Comparison of ENCODE assay signal across 7 mouse cellular contexts in the genomic region with DNA sequence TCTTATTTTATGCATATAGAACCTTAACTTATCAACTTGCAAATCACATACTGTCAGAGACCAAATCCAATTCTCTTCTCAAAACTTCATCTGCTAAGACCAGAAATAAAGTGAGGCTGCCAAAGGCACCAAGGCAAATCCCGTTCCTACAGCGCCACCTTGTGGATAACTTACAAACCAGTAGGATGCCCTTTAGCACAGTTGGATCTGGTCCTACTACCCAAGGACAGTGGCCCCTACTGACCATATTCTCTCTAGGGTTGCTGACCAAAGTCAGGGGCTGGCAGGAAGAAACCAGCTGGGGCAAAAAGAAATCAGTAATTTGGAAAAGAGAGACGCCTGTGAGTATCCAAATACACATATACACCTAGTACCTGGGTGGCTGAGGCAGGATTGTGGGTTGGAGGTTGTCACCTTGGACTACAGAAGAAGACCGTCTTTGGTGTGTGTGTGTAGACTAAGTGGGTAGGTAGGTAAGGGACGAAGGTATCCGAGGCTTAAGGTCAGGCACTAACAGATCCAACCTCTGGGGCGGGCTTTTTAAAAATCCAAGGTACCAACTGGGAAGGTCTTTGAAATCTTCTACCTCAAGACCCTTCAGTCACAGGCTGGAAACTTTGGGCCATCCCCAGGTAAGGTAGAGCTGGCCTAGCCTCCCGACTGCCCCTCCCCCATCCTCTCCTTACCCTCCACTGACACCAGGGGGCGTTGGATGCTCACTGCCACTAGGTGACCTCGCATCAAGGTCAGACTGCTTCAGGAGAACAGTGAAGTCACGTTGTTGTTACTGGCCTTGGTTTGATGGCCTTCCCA. TPM values are rescaled to one million over a fixed set of nuclear protein-coding genes. Genes with fewer than 3 reads are reported as not detected.
DNase-seq lines count a peak whose midpoint lies in the region; ATAC-seq and TF ChIP-seq lines count a peak whose summit lies in the region.

No protein-coding gene starts in this region.

- no peaks in the 10 kb centered on the region for H3K9me3 ChIP-seq in hindbrain, postnatal 0 days (ENCODE audit: low read length)

- H3K27me3 ChIP-seq in hindbrain, postnatal 0 days (ENCODE audit: insufficient read depth, low read length) = no peaks in the 10 kb centered on the region

- H3K9ac ChIP-seq in hindbrain, postnatal 0 days (replicated peaks; ENCODE audit: low read length) = no peak overlapping the region

- DNase-seq in WW6 (ENCODE audit: low read depth, low spot score) = peak; percentile 43
- DNase-seq in cerebellum, adult 8-10 months = peak; percentile 39
- peak; percentile 38 to 50 for DNase-seq in frontal cortex, postnatal 14 days (ENCODE audit: low spot score in 2 of 2)
- peak; percentile 91 for DNase-seq in hindbrain, postnatal 0 days (ENCODE audit: low spot score)
- DNase-seq in left cerebral cortex, adult 11 months (ENCODE audit: low spot score) = peak; percentile 64
- peak; percentile 74 to 79 for DNase-seq in right cerebral cortex, postnatal 10 days (ENCODE audit: low spot score in 2 of 2)

- H3K4me1 ChIP-seq in hindbrain, postnatal 0 days (ENCODE audit: insufficient read depth, low read length) = 0 out of 2 replicates have a peak, but pooled peaks cover 4% of the 10 kb centered on the region

- 61% methylated on average over 11 of the region's 11 CpGs for WGBS in hindbrain, postnatal 0 days

- H3K27ac ChIP-seq in hindbrain, postnatal 0 days = no peak overlapping the region

- ATAC-seq in hindbrain, postnatal 0 days = peak; percentile 81
- peak; percentile 61 for ATAC-seq in megakaryocyte, adult 5-6 weeks (ENCODE audit: poor library complexity, severe bottlenecking)

- no peak overlapping the region for H3K4me3 ChIP-seq in hindbrain, postnatal 0 days (ENCODE audit: low read length)

- no peaks in the 10 kb centered on the region; the same call in 1 of the 2 replicates for H3K36me3 ChIP-seq in hindbrain, postnatal 0 days (ENCODE audit: insufficient read depth, low read length)

- TF ChIP-seq CTCF in hindbrain, postnatal 0 days (IDR thresholded peaks at IDR 0.05; ENCODE audit: low read depth) = peak; percentile 94

- H3K4me2 ChIP-seq in hindbrain, postnatal 0 days (ENCODE audit: low read depth, low read length) = no peak overlapping the region

RNA-seq across cellular contexts. Expression of a gene that starts 25.9 kb away (rescaled TPM):
- total RNA-seq in hindbrain, postnatal 0 days (2014; rRNA removed) = 25.0 and 27.6 TPM in 2 replicates
- polyA plus RNA-seq in hindbrain, postnatal 0 days (2015; fragmentation: Nextera tagmentation; extraction: Ambion mirVana) = 46.3 and 50.9 TPM in 2 replicates
- 25.3 and 34.4 TPM in 2 replicates for total RNA-seq in megakaryocyte, adult 5-6 weeks (2015)
- 26.0 and 29.6 TPM in 2 replicates for total RNA-seq in megakaryocyte, adult 5-6 weeks (2017)

RNA-seq across cellular contexts. Expression of a gene that starts 57.1 kb away (rescaled TPM):
- total RNA-seq in hindbrain, postnatal 0 days (2014; rRNA removed) = 16.7 and 24.5 TPM in 2 replicates
- 13.7 and 14.5 TPM in 2 replicates for polyA plus RNA-seq in hindbrain, postnatal 0 days (2015; fragmentation: Nextera tagmentation; extraction: Ambion mirVana)
- 0.18 TPM in 1 of 2 replicates, not detected in the other for total RNA-seq in megakaryocyte, adult 5-6 weeks (2015)
- total RNA-seq in megakaryocyte, adult 5-6 weeks (2017) = 0.15 and 0.20 TPM in 2 replicates

Comparison
In these comparisons a context has a peak if more than half of its experiments do, and no peak if none do; other contexts are left out.
1. DNase-seq: peak in every context shown above with its lines; median percentile 91 in hindbrain, postnatal 0 days; 76 in right cerebral cortex, postnatal 10 days; 64 in left cerebral cortex, adult 11 months; 44 in frontal cortex, postnatal 14 days; 43 in WW6; 39 in cerebellum, adult 8-10 months.
2. RNA of a gene that starts 57.1 kb away (total RNA-seq): 16.7 to 24.5 TPM in hindbrain, postnatal 0 days; 0.15 to 0.20 TPM in megakaryocyte, adult 5-6 weeks; every median in the first group is over 10 times any median in the second.